Mouse (Mus musculus) liver, postnatal 0 days (tissue): ENCODE measurements at regions not wholly inside any gene's neighbourhood (a gene's known extent, or its start where the extent isn't known, plus 50 kb on each side); places are given as distances from the start of the nearest gene placed in this dataset.

Experiments used
- ATAC-seq: fragments of 200-750 bp; cut with Nextera tagmentation; 2 replicates; pipeline ENCODE4 v1.8.0; 2017; ENCODE audit warnings: mild to moderate bottlenecking, moderate library complexity
- DNase-seq: peaks from one replicate; pipeline ENCODE4 v3.0.0-alpha.2; 2016
- H3K27ac ChIP-seq: fragments of 300-500 bp; sonication (generic); 2 replicates; pipeline ENCODE4 v1.5.1; 2014; ENCODE audit warnings: antibody characterized with exemption, moderate library complexity, mild to moderate bottlenecking, low read depth
- H3K27me3 ChIP-seq: fragments of 300-500 bp; sonication (generic); 2 replicates; pipeline ENCODE4 v1.6.1; 2014; ENCODE audit warnings: low read length, control low read depth, mixed read lengths; ENCODE audit not compliant: insufficient read depth
- H3K36me3 ChIP-seq: fragments of 300-500 bp; sonication (generic); replicated peaks from 2 replicates; pipeline ENCODE4 v1.6.1; 2014; ENCODE audit warnings: mild to moderate bottlenecking, control low read depth, low read length, moderate library complexity, mixed read lengths; ENCODE audit not compliant: insufficient read depth
- H3K4me1 ChIP-seq: fragments of 300-500 bp; sonication (generic); 2 replicates; pipeline ENCODE4 v1.6.1; 2014; ENCODE audit warnings: antibody characterized with exemption, mild to moderate bottlenecking, control low read depth; ENCODE audit not compliant: insufficient read depth
- H3K4me2 ChIP-seq: fragments of 300-500 bp; sonication (generic); 2 replicates; pipeline ENCODE4 v1.6.1; 2014; ENCODE audit warnings: low read depth, mild to moderate bottlenecking, low read length, moderate library complexity, mixed read lengths
- H3K4me3 ChIP-seq: fragments of 300-500 bp; sonication (generic); 2 replicates; pipeline ENCODE4 v1.5.1; 2014; ENCODE audit warnings: low read depth, low read length
- H3K9ac ChIP-seq: fragments of 300-500 bp; sonication (generic); replicated peaks from 2 replicates; pipeline ENCODE4 v1.6.1; 2014; ENCODE audit warnings: mild to moderate bottlenecking, moderate library complexity
- H3K9me3 ChIP-seq: fragments of 300-500 bp; sonication (generic); 2 replicates; pipeline ENCODE4 v1.6.1; 2016; ENCODE audit warnings: mild to moderate bottlenecking, control low read depth, low read length, mixed read lengths
- CTCF ChIP-seq: sonication (generic); IDR thresholded peaks from 2 replicates; pipeline ENCODE4 v1.5.1; 2016; ENCODE audit warnings: antibody characterized with exemption, low read depth
- EP300 ChIP-seq: IDR thresholded peaks from 2 replicates; pipeline ENCODE4 v1.6.1; 2016; ENCODE audit warnings: antibody characterized with exemption, low read depth, mild to moderate bottlenecking
- WGBS: fragments of 180-500 bp; shearing (Covaris S2); extraction: QIAGEN DNeasy Blood & Tissue Kit; methylation state at CpG from one replicate; pipeline ENCODE4 v1.1.7; 2014; ENCODE audit not compliant: insufficient replicate concordance; 5-methylcytosine and 5-hydroxymethylcytosine counted together

GRCm38 (mm10) chr15:36691002-36691652 is 316.4 kb downstream of the Zfp706 start:
- Histone ChIP-seq H3K4me3 (no peak overlapping the region), H3K36me3 (no peaks in the 10 kb centered on the region), H3K9me3 (no peaks in the 10 kb centered on the region), H3K4me2 (no peak overlapping the region), H3K4me1 (peaks cover 16% of the 10 kb centered on the region), H3K27me3 (no peaks in the 10 kb centered on the region), H3K9ac (no peak overlapping the region), H3K27ac (no peak overlapping the region)
- WGBS, result 55% methylated on average over 15 of the region's 15 CpGs
- DNase-seq (no peak), ATAC-seq (no peak)
- TF ChIP-seq CTCF, result no peak
- TF ChIP-seq EP300, result no peak

- Histone ChIP-seq H3K27ac (no peak overlapping the region; the same call in 1 of the 2 replicates), H3K36me3 (no peaks in the 10 kb centered on the region), H3K27me3 (no peaks in the 10 kb centered on the region), H3K4me1 (peaks cover 16% of the 10 kb centered on the region), H3K9ac (no peak overlapping the region), H3K9me3 (no peaks in the 10 kb centered on the region), H3K4me3 (no peak overlapping the region), H3K4me2 (no peak overlapping the region)
- ATAC-seq, result no peak
- 72% methylated on average over 7 of the region's 7 CpGs for WGBS
- no peak for DNase-seq
- TF ChIP-seq EP300 (no peak), CTCF (no peak)
Measured at GRCm38 (mm10) chr15:36689881-36690280, 317.7 kb downstream of the Zfp706 start.

DNA sequence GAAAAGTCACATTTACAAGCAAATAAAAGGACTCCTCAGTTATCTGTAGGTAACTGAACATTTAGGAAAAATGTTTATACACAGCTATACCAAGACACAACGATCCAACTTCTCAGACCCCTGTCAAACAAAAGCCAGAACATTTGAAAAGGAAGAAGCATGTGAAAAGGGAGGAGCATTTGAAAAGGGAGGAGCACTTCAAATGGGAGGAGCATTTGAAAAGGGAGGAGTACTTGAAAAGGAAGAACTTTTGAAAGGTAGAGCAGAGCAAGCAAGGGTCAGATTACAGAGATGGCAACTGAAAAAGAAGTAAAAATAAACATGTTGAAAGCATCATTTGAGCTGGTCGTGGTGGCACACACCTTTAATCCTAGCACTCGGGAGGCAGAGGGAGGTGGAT is 318.3 kb downstream of the Zfp706 start:
- WGBS, result 66% methylated on average over 3 of the region's 3 CpGs
- ATAC-seq (no peak), DNase-seq (no peak)
- H3K4me3 ChIP-seq, result no peak overlapping the region
- no peaks in the 10 kb centered on the region for H3K9me3 ChIP-seq
- no peaks in the 10 kb centered on the region for H3K27me3 ChIP-seq
- no peaks in the 10 kb centered on the region for H3K36me3 ChIP-seq
- H3K9ac ChIP-seq, result no peak overlapping the region
- H3K4me1 ChIP-seq, result peaks cover 16% of the 10 kb centered on the region
- H3K4me2 ChIP-seq, result no peak overlapping the region
- H3K27ac ChIP-seq, result no peak overlapping the region
- TF ChIP-seq CTCF, result no peak
- no peak for TF ChIP-seq EP300

DNA sequence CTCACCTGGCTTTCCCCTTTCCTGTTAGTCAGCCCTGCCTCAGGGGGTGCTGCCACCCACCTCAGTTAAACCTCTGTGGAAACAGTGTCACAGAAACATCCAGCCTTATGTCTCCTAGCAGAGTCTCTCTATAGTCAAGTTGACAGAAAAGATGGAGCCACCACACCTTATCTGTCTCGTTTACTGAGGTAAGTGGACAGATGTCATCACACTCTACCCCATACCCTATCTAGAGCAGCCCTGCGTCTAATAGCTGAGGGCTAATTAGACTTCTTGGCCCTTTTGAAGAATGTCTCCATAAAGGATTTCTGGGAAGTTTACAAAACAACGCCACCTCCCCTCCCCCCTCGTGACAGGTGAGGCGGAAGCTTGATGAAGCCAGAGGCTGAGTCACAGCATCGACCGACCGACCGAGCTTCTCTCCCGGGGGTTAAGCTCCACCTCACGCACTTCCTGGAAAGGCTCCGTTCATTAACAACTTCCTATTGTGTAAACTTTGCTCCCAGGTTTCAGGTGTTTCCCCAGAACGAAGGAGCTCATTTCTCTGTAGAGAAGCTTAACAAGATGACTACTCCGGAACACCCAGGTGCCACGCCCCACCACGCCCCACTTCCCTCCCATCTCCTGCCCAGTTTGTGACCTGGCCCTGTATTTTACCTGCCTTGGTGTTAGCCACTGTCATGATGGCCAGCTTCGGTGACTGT is 319.4 kb downstream of the Zfp706 start:
- H3K4me1 ChIP-seq, result peaks cover 16% of the 10 kb centered on the region
- H3K4me2 ChIP-seq, result peak overlapping the region; percentile 62
- TF ChIP-seq CTCF, result no peak
- no peak; the same call in 1 of the 2 replicates for TF ChIP-seq EP300
- 5% methylated on average over 17 of the region's 17 CpGs for WGBS
- peak; percentile 74 for DNase-seq
- no peaks in the 10 kb centered on the region for H3K27me3 ChIP-seq
- peak overlapping the region; percentile 29; the same call in 1 of the 2 replicates for H3K4me3 ChIP-seq
- peak overlapping the region; percentile 41; the same call in 1 of the 2 replicates for H3K27ac ChIP-seq
- no peaks in the 10 kb centered on the region for H3K9me3 ChIP-seq
- peak; percentile 84 for ATAC-seq
- H3K9ac ChIP-seq, result peak overlapping the region; percentile 9; the same call in 1 of the 2 replicates
- H3K36me3 ChIP-seq, result no peaks in the 10 kb centered on the region

DNA sequence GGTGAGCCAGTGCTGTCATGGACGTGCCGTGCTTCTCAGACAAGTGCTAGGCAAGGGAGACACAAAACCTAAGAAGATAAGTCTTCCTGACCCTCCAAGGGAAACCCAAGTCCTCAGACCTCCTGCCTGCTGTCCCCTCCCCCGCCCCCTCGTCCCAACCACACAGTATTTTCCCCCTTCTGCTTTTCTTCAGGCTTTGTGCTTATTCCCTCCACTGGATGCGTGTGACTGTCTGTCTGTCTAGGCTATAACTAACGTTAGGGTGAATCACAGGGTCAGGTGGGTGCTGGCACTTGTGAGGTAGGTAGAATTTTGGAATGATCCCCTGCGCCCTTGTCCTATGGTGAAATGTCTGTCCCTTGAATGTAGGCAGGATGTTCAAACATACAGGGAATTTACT is 322.9 kb downstream of the Zfp706 start:
- ATAC-seq (no peak), DNase-seq (no peak)
- whole genome bisulfite sequencing, result 39% methylated on average over 7 of the region's 7 CpGs
- TF ChIP-seq CTCF, result no peak
- no peak for TF ChIP-seq EP300
- no peak overlapping the region for H3K4me3 ChIP-seq
- H3K4me1 ChIP-seq, result peaks cover 20% of the 10 kb centered on the region
- no peaks in the 10 kb centered on the region for H3K9me3 ChIP-seq
- H3K27ac ChIP-seq, result no peak overlapping the region
- no peaks in the 10 kb centered on the region for H3K36me3 ChIP-seq
- H3K27me3 ChIP-seq, result no peaks in the 10 kb centered on the region
- H3K4me2 ChIP-seq, result no peak overlapping the region
- no peak overlapping the region for H3K9ac ChIP-seq

GRCm38 (mm10) chr15:36682832-36683231 is 324.7 kb downstream of the Zfp706 start:
- ATAC-seq, result no peak
- Histone ChIP-seq H3K4me3 (no peak overlapping the region), H3K36me3 (no peaks in the 10 kb centered on the region), H3K4me2 (no peak overlapping the region), H3K9me3 (no peaks in the 10 kb centered on the region), H3K27me3 (no peaks in the 10 kb centered on the region), H3K27ac (no peak overlapping the region), H3K4me1 (peaks cover 7% of the 10 kb centered on the region), H3K9ac (no peak overlapping the region)
- no peak for DNase-seq
- TF ChIP-seq CTCF, result no peak
- TF ChIP-seq EP300, result no peak
- 47% methylated on average over 6 of the region's 6 CpGs for WGBS
